Mouse (Mus musculus): ENCODE measurements around the gene Eepd1. TPM values are rescaled to one million over a fixed set of nuclear protein-coding genes. Genes with fewer than 3 reads are reported as not detected.

The Eepd1 gene
- polyA plus RNA-seq, 1 experiment, result 13.9 TPM

DNA sequence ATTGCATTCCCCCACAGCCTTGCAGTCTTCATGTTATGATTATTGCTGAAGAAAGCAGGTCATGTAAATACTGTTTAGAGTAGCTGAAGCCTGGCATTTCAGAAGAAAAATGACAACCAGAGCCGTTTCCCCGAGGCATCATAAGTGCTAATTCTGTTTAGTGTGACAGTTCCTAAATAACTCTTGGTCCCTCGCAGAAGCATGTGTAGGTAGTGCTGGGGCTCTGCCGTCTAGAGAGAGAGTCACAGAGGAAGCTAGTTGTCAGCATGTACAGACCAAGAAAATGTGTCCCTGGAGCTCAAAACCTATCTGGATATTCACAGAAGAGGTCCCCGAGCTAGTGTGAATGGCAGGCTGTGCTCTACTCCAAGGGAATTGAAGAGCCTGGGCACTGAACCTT, 85.7 kb downstream of the Eepd1 start:
- no peak overlapping the region for H3K27ac ChIP-seq (replicated peaks; ENCODE audit: low read depth, low read length)
- no peak overlapping the region for H3K4me3 ChIP-seq (ENCODE audit: insufficient read depth, low read depth, low read length)
- peaks cover 23% of the 10 kb centered on the region for H3K4me1 ChIP-seq (ENCODE audit: control insufficient read depth, insufficient read depth, insufficient read length, low read length)

DNA sequence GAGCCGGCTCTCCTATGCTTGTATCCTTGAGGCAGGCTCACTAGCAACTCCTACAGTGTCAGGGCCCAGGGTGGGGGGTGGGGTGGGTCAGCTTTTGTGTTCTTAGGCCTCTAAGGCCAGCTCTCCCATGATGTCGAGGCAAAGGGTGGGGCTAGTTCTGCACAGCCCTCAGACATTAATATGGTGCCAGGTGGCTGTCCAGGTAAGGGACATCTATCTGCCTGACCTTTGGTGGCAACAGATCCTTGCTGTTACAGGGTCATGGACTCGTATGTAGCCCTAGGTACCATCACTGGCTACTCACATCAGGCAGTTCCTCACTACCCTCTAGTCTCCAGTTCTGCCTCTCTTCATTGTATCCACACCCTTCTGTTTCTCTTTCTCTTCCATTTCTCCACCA, 87.4 kb downstream of the Eepd1 start:
- H3K4me3 ChIP-seq (ENCODE audit: insufficient read depth, low read depth, low read length), result no peak overlapping the region
- H3K27ac ChIP-seq (replicated peaks; ENCODE audit: low read depth, low read length), result no peak overlapping the region
- H3K4me1 ChIP-seq (ENCODE audit: control insufficient read depth, insufficient read depth, insufficient read length, low read length), result peaks cover 23% of the 10 kb centered on the region

DNA sequence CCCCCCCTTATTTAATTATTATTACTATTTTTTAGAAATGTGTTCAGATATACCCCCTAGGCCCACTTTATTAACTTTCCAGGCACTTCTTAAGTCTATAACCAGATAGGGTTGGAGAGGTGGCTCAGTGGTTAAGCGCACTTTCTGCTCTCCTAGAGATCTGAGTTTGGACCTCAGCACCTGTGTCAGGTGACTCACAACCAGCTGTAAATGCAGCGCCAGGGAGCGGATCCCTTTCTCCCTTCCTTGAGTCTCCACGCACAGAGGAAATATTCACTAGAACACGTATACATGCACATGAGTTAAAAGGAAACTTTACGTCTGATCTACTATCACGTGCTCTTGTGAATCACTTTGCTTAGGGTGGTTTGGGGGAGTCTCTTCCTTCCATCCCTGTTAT, 88.7 kb downstream of the Eepd1 start:
- peaks cover 32% of the 10 kb centered on the region for H3K4me1 ChIP-seq (ENCODE audit: control insufficient read depth, insufficient read depth, insufficient read length, low read length)
- no peak overlapping the region; the same call in 1 of the 2 replicates for H3K27ac ChIP-seq (replicated peaks; ENCODE audit: low read depth, low read length)

DNA sequence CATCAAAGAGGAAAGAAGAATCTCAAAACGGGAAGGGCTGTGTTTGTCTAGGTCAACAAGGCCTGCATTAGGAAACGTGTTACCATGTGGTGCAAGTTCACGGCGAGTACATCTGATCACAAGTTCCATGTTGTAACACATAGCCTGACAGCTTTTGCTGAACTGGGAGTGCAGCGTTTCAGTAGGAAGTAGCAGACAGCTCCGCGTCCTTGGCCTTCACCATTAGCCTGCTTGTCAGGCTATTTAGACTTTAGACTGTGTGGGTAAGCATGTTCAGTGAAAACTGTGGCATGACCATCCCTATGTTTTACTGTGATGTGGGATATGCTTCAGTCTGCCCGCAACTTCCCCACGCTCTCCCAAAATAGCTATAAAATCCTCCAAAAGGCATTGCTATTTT, 89.1 kb downstream of the Eepd1 start:
- Histone ChIP-seq H3K4me1 (ENCODE audit: control insufficient read depth, insufficient read depth, insufficient read length, low read length) (peaks cover 36% of the 10 kb centered on the region), H3K4me3 (ENCODE audit: insufficient read depth, low read depth, low read length) (no peak overlapping the region), H3K27ac (replicated peaks; ENCODE audit: low read depth, low read length) (no peak overlapping the region; the same call in 1 of the 2 replicates)

More for the DNA sequence above, 88.7 kb downstream of the Eepd1 start:
- no peak overlapping the region for H3K4me3 ChIP-seq (ENCODE audit: insufficient read depth, low read depth, low read length)

DNA sequence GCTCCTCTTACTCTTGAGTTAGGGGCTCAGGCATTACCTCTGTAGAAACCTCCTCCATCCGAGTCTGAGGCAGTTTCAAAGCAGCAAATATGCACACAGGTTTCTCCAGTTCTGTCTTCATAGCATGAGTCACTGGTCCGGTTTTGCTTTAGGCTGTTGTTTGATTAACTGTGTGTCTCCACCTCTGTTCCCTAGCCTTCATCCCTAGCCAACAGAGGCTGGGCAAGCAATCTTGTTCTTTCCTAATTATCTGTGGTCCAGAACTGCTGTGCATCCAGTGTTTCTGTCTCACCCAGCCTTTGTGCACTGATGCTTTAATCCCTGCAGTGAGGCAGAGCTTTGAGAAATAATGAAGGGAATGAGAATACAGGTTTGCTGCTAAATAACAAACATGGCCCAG, 90.0 kb downstream of the Eepd1 start:
- H3K4me3 ChIP-seq (ENCODE audit: insufficient read depth, low read depth, low read length), result no peak overlapping the region
- H3K4me1 ChIP-seq (ENCODE audit: control insufficient read depth, insufficient read depth, insufficient read length, low read length), result peaks cover 38% of the 10 kb centered on the region
- peak overlapping the region; percentile 42; the same call in 1 of the 2 replicates for H3K27ac ChIP-seq (replicated peaks; ENCODE audit: low read depth, low read length)

DNA sequence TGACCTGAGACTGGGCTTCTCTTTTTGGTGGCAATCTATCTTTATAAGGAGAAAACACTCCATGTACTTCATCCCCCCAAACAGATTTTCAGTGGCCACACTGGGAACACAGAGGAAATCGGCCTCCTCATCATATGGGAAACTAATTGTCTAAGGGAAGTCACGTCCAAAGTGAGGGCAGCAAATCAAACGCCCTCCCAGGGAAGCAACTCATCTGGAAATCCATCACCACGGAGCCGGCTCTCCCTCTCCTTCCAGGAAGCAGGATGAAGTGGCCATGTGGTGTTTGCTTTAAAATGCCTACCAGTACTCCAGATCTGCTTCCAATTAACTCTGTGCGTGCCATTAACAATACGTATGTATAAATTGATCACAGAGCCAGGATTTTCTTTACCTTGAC, 92.4 kb downstream of the Eepd1 start:
- Histone ChIP-seq H3K27ac (replicated peaks; ENCODE audit: low read depth, low read length) (peak overlapping the region; percentile 96), H3K4me1 (ENCODE audit: control insufficient read depth, insufficient read depth, insufficient read length, low read length) (peaks cover 41% of the 10 kb centered on the region), H3K4me3 (ENCODE audit: insufficient read depth, low read depth, low read length) (no peak overlapping the region)

DNA sequence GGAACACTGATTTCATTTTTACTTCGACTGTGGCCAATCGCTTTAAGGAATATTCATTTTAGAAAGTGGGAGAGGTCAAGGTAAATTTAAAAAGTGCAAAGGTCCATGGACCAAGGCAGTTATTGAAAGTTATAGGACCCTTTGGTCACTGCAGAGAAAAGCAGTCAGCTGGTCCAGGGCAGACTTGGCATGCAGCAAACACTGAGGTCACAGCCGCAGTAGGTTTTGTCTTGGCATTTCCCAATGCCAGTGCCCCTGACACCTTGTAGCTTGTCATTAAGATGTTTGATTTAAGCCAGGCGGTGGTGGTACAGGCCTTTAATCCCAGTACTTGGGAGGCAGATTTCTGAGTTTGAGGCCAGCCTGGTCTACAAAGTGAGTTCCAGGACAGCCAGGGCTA, 92.8 kb downstream of the Eepd1 start:
- H3K4me1 ChIP-seq (ENCODE audit: control insufficient read depth, insufficient read depth, insufficient read length, low read length), result peaks cover 41% of the 10 kb centered on the region
- peak overlapping the region; percentile 90 for H3K27ac ChIP-seq (replicated peaks; ENCODE audit: low read depth, low read length)

DNA sequence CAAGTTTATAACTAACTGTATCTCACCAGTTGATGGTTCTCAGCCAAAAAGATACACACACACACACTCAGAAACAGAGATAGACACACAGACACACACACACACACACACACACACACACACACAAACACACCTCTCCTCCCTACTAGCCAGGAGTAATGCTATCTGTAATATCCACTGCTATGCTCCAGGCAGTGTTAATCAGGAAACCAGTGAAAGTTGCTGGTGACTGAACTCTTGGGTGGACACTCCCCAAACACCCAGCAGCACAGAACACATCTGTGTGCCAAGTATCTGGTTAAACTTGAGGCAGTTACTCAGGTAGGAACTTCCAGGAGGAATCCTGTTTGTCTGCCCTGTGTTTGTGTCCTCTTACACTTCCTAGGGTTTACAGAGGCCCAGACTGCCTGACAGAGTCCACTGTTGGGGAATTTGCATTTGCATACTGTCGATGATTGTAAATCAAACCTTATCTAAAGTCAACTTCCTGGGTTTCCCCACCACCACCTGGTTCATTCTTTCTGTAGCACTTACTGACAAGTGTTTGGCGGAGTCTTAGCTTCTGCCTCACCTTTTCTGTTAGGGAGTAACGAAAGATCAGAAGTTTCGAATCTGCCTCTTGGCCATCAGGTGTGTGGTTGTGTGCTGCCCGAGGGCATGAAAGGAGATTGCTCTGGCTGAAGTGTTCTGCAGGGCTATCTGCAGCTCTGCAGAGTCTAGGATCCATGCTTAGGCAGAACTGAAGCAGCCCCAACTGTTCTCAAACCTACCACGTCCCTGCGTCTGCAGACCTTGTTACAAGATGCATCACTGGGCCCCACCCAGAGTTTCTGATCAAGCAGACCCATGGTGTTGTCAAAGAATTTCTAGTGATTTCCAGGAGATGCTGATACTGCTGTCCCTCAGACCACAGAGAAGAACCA, 97.6 kb downstream of the Eepd1 start:
- no peak overlapping the region for H3K4me3 ChIP-seq (ENCODE audit: insufficient read depth, low read depth, low read length)
- peaks cover 29% of the 10 kb centered on the region; the same call in 1 of the 2 replicates for H3K4me1 ChIP-seq (ENCODE audit: control insufficient read depth, insufficient read depth, insufficient read length, low read length)
- no peak overlapping the region for H3K27ac ChIP-seq (replicated peaks; ENCODE audit: low read depth, low read length)

More for the DNA sequence above, 92.8 kb downstream of the Eepd1 start:
- no peak overlapping the region for H3K4me3 ChIP-seq (ENCODE audit: insufficient read depth, low read depth, low read length)

DNA sequence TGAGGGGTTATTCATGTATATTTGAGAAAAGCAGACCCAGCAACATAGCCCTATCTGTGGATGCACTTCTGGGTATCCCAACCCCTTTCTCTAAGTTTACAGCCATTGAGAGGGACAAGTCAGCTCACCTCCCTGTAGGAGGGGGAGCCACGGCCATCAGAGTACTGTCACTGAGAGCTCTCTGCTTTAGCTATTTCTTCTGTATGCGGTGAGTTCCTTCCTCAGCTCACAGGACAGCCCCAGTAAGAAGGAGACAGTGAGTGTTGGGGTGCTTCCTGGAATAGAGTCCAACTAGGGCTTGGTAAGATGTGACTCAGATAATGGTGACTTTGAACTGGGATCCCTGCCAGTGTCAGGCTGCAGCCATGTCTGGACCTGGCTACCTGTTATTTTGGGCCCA, 102.3 kb downstream of the Eepd1 start:
- Histone ChIP-seq H3K4me3 (ENCODE audit: insufficient read depth, low read depth, low read length) (no peak overlapping the region), H3K4me1 (ENCODE audit: control insufficient read depth, insufficient read depth, insufficient read length, low read length) (peaks cover 15% of the 10 kb centered on the region; the same call in 1 of the 2 replicates), H3K27ac (replicated peaks; ENCODE audit: low read depth, low read length) (no peak overlapping the region)

DNA sequence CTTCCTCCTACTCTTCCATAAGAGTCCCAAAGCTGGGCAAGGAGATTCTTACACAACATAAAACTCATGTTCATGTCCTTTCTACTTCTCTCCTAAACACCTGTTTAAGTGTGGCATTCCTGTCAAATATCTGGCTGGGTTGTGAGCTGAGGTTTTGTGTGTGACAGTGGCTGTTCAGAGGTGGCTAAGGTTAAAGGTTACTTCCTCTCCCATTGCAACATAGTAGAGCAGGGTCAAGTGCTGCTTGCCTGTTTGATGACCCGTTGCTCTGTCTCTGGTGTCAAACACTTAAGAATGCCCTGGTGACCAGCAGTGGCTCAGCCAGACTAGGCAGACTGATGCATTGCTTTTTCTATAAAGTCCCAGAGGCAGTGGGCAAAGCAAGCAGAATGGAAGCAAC, 104.3 kb downstream of the Eepd1 start:
- no peak overlapping the region for H3K4me3 ChIP-seq (ENCODE audit: insufficient read depth, low read depth, low read length)
- H3K4me1 ChIP-seq (ENCODE audit: control insufficient read depth, insufficient read depth, insufficient read length, low read length), result peaks cover 13% of the 10 kb centered on the region; the same call in 1 of the 2 replicates
- no peak overlapping the region for H3K27ac ChIP-seq (replicated peaks; ENCODE audit: low read depth, low read length)

DNA sequence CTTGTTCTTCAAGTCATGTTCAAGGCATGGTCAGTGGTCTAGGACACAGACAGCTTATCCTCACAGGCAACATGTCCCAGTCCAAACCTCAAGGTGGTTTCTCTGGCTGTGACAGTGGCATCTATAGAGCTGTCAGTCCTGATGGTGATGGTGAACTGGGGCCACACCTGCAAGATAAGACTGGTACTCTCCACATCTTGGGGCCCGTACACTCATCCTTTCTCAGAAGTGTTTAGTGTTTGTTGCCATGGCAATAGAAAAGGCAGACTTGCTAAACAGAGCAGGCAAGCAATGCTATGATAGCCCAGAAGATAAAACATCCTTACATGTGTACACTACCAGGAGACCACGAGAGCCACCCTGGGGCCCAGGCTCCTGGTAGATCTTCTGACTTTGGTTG, 107.2 kb downstream of the Eepd1 start:
- H3K4me3 ChIP-seq (ENCODE audit: insufficient read depth, low read depth, low read length), result no peak overlapping the region
- no peak overlapping the region for H3K27ac ChIP-seq (replicated peaks; ENCODE audit: low read depth, low read length)
- peaks cover 18% of the 10 kb centered on the region for H3K4me1 ChIP-seq (ENCODE audit: control insufficient read depth, insufficient read depth, insufficient read length, low read length)

DNA sequence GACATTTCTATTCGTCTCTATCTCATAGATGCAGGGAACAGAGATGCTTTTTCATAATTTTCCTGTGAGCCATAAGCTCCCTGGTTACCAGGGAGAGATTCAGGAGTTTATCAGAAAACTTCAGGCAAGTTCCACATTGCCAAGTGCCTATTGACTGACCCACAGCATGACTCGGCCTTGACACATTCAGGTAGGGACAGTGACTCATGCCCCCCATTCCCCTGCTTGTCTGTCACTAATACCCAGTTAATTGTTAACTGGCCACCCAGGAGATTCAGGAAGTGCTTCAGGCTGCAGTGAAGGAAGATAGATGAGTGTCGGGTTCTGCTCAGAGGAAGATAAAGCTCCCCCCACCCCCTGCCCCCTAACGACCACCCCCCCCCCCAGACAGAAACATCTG, 109.4 kb downstream of the Eepd1 start:
- peaks cover 11% of the 10 kb centered on the region for H3K4me1 ChIP-seq (ENCODE audit: control insufficient read depth, insufficient read depth, insufficient read length, low read length)
- peak overlapping the region; percentile 55; the same call in 1 of the 2 replicates for H3K27ac ChIP-seq (replicated peaks; ENCODE audit: low read depth, low read length)
- no peak overlapping the region for H3K4me3 ChIP-seq (ENCODE audit: insufficient read depth, low read depth, low read length)

DNA sequence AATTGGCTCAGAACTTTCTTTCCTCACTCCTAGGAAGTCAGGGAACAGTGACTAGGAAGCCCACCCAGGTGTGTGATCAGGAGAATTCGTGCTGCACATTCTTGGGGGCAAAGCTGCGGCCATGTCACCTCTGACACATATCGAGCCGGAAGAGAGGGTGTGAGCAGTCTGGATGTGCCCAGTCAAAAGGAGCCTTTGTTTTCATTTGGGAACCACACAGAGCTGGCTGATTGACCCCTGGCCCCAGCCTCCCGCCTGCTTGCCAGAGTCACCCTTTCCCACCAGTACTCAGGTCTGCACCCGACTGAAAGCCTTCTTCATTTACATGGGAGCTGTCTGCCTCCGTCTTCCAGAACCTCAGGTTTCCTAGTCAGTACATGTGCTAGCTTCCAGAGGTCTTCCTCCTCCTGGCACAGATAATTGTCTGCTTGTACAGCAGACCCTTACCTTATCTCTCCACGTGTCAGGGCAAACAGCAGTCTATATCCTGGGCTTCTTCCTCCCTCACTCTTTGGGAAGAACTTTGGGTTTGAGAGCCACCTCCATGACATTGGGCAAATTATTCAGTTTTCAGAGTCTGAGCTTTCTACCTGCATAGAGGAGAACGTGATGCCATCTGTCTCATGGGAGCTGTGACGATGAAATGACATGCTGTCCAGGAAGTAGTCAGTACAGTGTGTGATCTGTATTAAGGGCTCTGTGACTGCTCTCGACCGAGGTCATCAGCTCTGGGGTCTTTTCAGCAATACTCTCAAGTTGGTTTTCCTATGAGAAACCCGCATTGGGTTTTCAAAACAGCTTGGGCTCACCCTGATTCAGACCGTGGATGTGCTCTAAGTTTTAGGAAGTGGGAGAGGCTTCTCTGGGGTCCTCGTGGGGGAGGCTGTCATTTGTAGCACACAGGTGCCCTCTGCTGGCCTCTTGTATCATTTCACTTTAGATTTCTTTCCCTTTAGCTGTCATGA, 110.3 kb downstream of the Eepd1 start:
- H3K4me1 ChIP-seq (ENCODE audit: control insufficient read depth, insufficient read depth, insufficient read length, low read length), result peaks cover 7% of the 10 kb centered on the region
- H3K27ac ChIP-seq (replicated peaks; ENCODE audit: low read depth, low read length), result peak overlapping the region; percentile 79
- peak overlapping the region; percentile 11; the same call in 1 of the 2 replicates for H3K4me3 ChIP-seq (ENCODE audit: insufficient read depth, low read depth, low read length)

DNA sequence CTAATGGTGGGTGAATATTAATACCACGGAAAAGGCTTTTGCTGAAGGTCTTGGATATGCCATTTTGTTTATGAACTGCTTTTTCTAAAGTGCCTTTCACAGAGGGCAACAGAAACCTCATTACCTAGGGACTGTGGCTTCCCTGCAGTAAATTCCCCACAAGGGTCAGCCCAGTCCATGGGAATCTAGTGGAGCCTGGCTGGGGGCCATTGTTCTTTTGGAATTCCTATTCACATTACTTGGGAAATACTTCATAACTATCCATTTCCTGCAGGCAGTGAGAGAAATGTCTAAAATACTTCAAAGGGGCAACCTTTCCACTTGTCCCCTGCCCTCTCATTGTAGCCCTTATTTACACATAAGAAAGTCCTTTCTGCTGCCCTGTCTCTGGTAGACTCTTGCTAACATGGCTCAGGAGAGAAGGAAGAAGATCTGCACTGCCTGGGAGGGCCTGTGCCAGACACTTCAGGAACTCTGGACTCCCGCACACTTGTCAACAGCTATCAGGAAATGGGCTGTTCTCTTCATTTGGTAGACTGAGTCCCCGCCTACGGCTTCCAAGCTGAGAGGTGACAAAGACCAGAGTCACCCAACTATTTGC, 111.1 kb downstream of the Eepd1 start:
- peak overlapping the region; percentile 91 for H3K27ac ChIP-seq (replicated peaks; ENCODE audit: low read depth, low read length)
- H3K4me1 ChIP-seq (ENCODE audit: control insufficient read depth, insufficient read depth, insufficient read length, low read length), result peaks cover 7% of the 10 kb centered on the region
- H3K4me3 ChIP-seq (ENCODE audit: insufficient read depth, low read depth, low read length), result no peak overlapping the region

DNA sequence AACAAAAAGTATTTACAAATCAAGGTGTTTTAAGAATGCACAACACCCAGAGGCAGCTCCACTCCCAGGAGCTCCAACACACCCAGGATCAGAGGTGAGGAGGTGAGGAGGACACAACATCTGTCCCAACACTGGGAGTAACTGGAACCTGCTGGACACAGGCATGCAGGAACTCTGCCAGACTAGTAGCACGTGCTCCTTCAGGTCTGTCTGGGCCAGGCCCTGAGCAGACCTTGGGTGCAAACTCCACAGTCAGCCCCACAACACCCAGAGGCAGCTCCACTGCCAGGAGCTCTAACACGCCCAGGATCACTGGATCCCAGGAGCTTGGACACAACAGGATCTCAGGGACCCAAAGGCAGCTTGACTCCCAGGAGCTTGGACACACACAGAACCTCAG, 143.4 kb downstream of the Eepd1 start:
- Histone ChIP-seq H3K27ac (replicated peaks; ENCODE audit: low read depth, low read length) (no peak overlapping the region), H3K4me1 (ENCODE audit: control insufficient read depth, insufficient read depth, insufficient read length, low read length) (no peaks in the 10 kb centered on the region)

More for the DNA sequence above, 143.4 kb downstream of the Eepd1 start:
- H3K4me3 ChIP-seq (ENCODE audit: insufficient read depth, low read depth, low read length), result no peak overlapping the region
